Mouse (Mus musculus): ENCODE data around the gene Uba1.
"Not testable (repeated sequence)": the region's sequence is repeated elsewhere in the genome, so short reads cannot be mapped to it uniquely, and the experiment has no call there.

Uba1 gene

DNA sequence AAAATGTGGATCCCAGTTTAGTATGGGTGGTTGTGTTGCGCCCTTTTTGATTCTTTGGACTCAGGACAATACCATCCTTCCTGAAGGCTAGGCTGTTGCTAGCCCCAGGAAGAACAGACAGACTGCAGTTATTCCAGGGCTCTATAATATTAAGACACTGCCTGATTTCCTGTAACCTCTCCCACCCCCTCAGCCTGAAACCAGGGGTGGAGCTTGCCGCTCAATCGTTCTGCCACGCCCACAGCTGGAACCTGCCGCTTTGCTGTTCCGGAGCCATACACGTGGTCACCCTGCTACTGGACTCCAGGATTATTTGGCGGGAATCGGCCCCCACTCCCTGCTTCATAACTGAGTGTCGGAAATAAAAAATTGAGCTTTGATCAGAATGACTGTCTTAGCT is 71.9 kb downstream of the Uba1 start:
- DNase-seq: not testable (repeated sequence)
